ENCODE assay signal across 38 mouse cellular contexts in the genomic region with DNA sequence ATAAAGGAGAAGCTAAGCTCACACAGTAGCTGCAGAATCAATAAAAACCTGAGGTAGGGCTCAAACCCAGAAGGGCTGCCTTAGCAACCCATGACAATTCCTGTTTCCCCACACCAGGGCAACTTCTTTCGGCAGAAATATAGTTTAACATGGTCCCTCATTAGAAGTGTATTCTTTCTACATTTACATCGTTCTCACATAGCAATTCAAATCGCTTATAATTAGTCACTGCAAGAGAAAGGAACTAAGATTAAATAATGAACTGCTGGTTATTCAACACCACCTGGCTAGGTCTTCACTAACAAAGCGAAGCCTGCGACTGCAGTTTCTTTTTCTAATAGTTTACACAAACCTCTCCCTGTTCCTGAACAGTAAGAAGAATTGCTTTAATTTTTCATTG. TPM values are rescaled to one million over a fixed set of nuclear protein-coding genes. Genes with fewer than 3 reads are reported as not detected.
"Had no signal": no experiment of that assay in that cellular context is flagged by ENCODE, and none has a peak within 500 bp of the region (broad histone marks: within the 10 kb centered on the region; RNA-seq: fewer than 3 reads in every experiment).

No protein-coding gene starts in this region.

- ATAC-seq: hindbrain, embryonic 16.5 days; inflammation-experienced regulatory T-cells, adult 6 months; intestine, embryonic 15.5 days; intestine, postnatal 0 days; liver, postnatal 0 days had no signal

- DNase-seq: gastrocnemius, postnatal 14 days; gastrocnemius, postnatal 36 days; heart, adult 11 months; heart, adult 2 months; heart, postnatal 10 days; heart, postnatal 4 days; kidney, adult 18-20 months; kidney, adult 8-10 months; kidney, postnatal 10 days; kidney, postnatal 25 days; kidney, postnatal 4 days; liver; liver, embryonic 13.5 days; liver, postnatal 0 days had no signal

- H3K36me3 ChIP-seq: heart, embryonic 12.5 days; hindbrain, embryonic 10.5 days; hindbrain, embryonic 12.5 days; intestine, embryonic 15.5 days; limb, embryonic 10.5 days; limb, embryonic 12.5 days; liver, embryonic 13.5 days; liver, embryonic 15.5 days had no signal

- H3K4me2 ChIP-seq: heart, embryonic 12.5 days; hindbrain, embryonic 12.5 days; hindbrain, embryonic 14.5 days; intestine, embryonic 15.5 days; limb, embryonic 12.5 days; liver, embryonic 11.5 days; liver, embryonic 13.5 days; liver, embryonic 15.5 days had no signal

- H3K4me3 ChIP-seq: heart, adult 2 months; heart, embryonic 12.5 days; hindbrain, embryonic 10.5 days; hindbrain, embryonic 12.5 days; intestine, embryonic 15.5 days; layer of hippocampus, adult 2 months; limb, embryonic 10.5 days; limb, embryonic 12.5 days; liver, embryonic 13.5 days; liver, embryonic 15.5 days had no signal

- H3K27me3 ChIP-seq: heart, embryonic 12.5 days; hindbrain, embryonic 12.5 days; intestine, embryonic 15.5 days; limb, embryonic 12.5 days; liver, embryonic 13.5 days; liver, embryonic 15.5 days had no signal

- H3K9ac ChIP-seq: heart, embryonic 12.5 days; hindbrain, embryonic 12.5 days; hindbrain, embryonic 14.5 days; intestine, embryonic 15.5 days; limb, embryonic 12.5 days; liver, embryonic 13.5 days; liver, embryonic 15.5 days; liver, postnatal 0 days had no signal

- H3K9me3 ChIP-seq: heart, embryonic 12.5 days; hindbrain, embryonic 10.5 days; hindbrain, embryonic 12.5 days; intestine, embryonic 15.5 days; limb, embryonic 10.5 days; limb, embryonic 12.5 days; liver, embryonic 13.5 days; liver, embryonic 15.5 days had no signal

- H3K4me1 ChIP-seq: heart, embryonic 12.5 days; hindbrain, embryonic 12.5 days; intestine, embryonic 15.5 days; limb, embryonic 10.5 days; limb, embryonic 12.5 days; liver, embryonic 13.5 days; liver, embryonic 15.5 days had no signal

- H3K27ac ChIP-seq: heart, adult 2 months; hindbrain, embryonic 10.5 days; hindbrain, embryonic 12.5 days; hindbrain, embryonic 14.5 days; intestine, embryonic 15.5 days; layer of hippocampus, adult 2 months; limb, embryonic 10.5 days; limb, embryonic 12.5 days; liver, embryonic 13.5 days; liver, embryonic 15.5 days had no signal

RNA-seq across cellular contexts. Expression of gene Gcg, which starts 23.7 kb away (rescaled TPM):
- total RNA-seq: gastrocnemius, adult 8-10 months; gastrocnemius, postnatal 14 days; gastrocnemius, postnatal 36 days; heart, adult 2 months; heart, postnatal 10 days; heart, postnatal 25 days; heart, postnatal 4 days; layer of hippocampus, adult 2 months; layer of hippocampus, postnatal 10 days; layer of hippocampus, postnatal 25 days; left cerebral cortex, postnatal 14 days; left cerebral cortex, postnatal 36 days had no signal
- polyA plus RNA-seq: gonadal fat pad, adult 2 months; heart, adult 2 months; heart, embryonic 12.5 days; heart, embryonic 14.5 days; heart, embryonic 16.5 days; hindbrain, embryonic 10.5 days; hindbrain, embryonic 12.5 days; hindbrain, embryonic 14.5 days; kidney, embryonic 14.5 days; kidney, embryonic 16.5 days; liver, embryonic 13.5 days; liver, embryonic 15.5 days; liver, postnatal 0 days had no signal
